35 mouse cellular contexts compared by ENCODE assay signal in the genomic region with DNA sequence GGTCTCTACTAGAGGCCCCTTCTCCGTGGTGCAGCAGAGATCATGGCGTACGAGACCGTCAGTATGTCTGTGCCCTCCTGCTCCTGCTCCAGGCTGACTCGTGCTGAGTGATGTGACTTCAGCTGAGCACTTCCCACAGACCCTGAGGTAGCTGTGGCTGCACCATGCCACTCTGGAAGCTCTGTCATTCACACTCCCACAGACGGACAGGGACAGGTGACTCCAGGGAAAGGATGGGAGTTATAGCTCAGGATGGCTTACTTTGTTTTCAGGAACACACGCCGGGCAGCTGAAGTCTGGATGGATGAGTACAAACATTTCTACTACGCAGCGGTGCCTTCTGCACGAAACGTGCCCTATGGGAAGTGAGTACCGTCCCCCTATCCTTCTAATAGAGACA.
"Had no signal": no experiment of that assay in that cellular context is flagged by ENCODE, and none has a peak within 500 bp of the region (broad histone marks: within the 10 kb centered on the region; RNA-seq: fewer than 3 reads in every experiment).

No protein-coding gene starts in this region.

- H3K9ac ChIP-seq: heart, embryonic 12.5 days; heart, embryonic 13.5 days; heart, embryonic 15.5 days; hindbrain, embryonic 12.5 days; hindbrain, embryonic 13.5 days; hindbrain, embryonic 14.5 days; hindbrain, embryonic 15.5 days; intestine, embryonic 15.5 days; kidney, embryonic 15.5 days had no signal

- DNase-seq: heart, postnatal 10 days; heart, postnatal 14 days; heart, postnatal 36 days; heart, postnatal 4 days; kidney, adult 11 months; kidney, adult 18-20 months; kidney, adult 2 months; kidney, adult 8-10 months; kidney, adult 9 months; kidney, postnatal 10 days; kidney, postnatal 14 days; kidney, postnatal 25 days; kidney, postnatal 36 days; kidney, postnatal 4 days; layer of hippocampus, adult 9-11 months; layer of hippocampus, postnatal 36 days had no signal

- H3K27me3 ChIP-seq: heart, embryonic 12.5 days; heart, embryonic 13.5 days; heart, embryonic 15.5 days; hindbrain, embryonic 12.5 days; hindbrain, embryonic 13.5 days; hindbrain, embryonic 15.5 days; intestine, embryonic 15.5 days; kidney, embryonic 15.5 days had no signal

- ATAC-seq: hindbrain, embryonic 16.5 days; hindbrain, postnatal 0 days; inflammation-experienced regulatory T-cells, adult 6 months; intestine, embryonic 15.5 days; intestine, embryonic 16.5 days; intestine, postnatal 0 days had no signal

- H3K4me1 ChIP-seq: heart, embryonic 12.5 days; heart, embryonic 15.5 days; hindbrain, embryonic 15.5 days; intestine, embryonic 15.5 days had no signal

- H3K4me2 ChIP-seq: heart, embryonic 11.5 days; heart, embryonic 12.5 days; heart, embryonic 13.5 days; heart, embryonic 15.5 days; hindbrain, embryonic 12.5 days; hindbrain, embryonic 13.5 days; hindbrain, embryonic 14.5 days; hindbrain, embryonic 15.5 days; intestine, embryonic 15.5 days; kidney, embryonic 15.5 days had no signal

- H3K27ac ChIP-seq: heart, embryonic 13.5 days; heart, embryonic 15.5 days; hindbrain, embryonic 10.5 days; hindbrain, embryonic 12.5 days; hindbrain, embryonic 13.5 days; hindbrain, embryonic 14.5 days; hindbrain, embryonic 15.5 days; hindbrain, postnatal 0 days; intestine, embryonic 15.5 days; kidney, embryonic 15.5 days; kidney, postnatal 0 days; layer of hippocampus, adult 2 months; left cerebral cortex, adult 2 months had no signal

- H3K9me3 ChIP-seq: heart, embryonic 12.5 days; heart, embryonic 13.5 days; heart, embryonic 15.5 days; hindbrain, embryonic 10.5 days; hindbrain, embryonic 12.5 days; hindbrain, embryonic 13.5 days; hindbrain, embryonic 15.5 days; intestine, embryonic 15.5 days; kidney, embryonic 15.5 days had no signal

- H3K4me3 ChIP-seq: heart, embryonic 12.5 days; heart, embryonic 13.5 days; heart, embryonic 15.5 days; hindbrain, embryonic 10.5 days; hindbrain, embryonic 12.5 days; hindbrain, embryonic 13.5 days; hindbrain, embryonic 15.5 days; intestine, embryonic 15.5 days; kidney, embryonic 15.5 days; layer of hippocampus, adult 2 months; left cerebral cortex, adult 2 months had no signal
